ENCODE assay signal across 11 mouse cellular contexts in genomic region chr3:97894695-97895094, GRCm38 (mm10). TPM values are rescaled to one million over a fixed set of nuclear protein-coding genes. Genes with fewer than 3 reads are reported as not detected.
A peak's percentile ranks its signal among the peaks of the same experiment; 100 is the strongest.
DNase-seq lines count a peak whose midpoint lies in the region; ATAC-seq and TF ChIP-seq lines count a peak whose summit lies in the region.
"Had no signal": no experiment of that assay in that cellular context is flagged by ENCODE, and none has a peak within 500 bp of the region (broad histone marks: within the 10 kb centered on the region; RNA-seq: fewer than 3 reads in every experiment).

No protein-coding gene starts in this region.

- no peak overlapping the region for H3K4me3 ChIP-seq in heart, adult 2 months
- H3K4me3 ChIP-seq in heart, embryonic 11.5 days (ENCODE audit: low read depth, low read length) = no peak overlapping the region
- H3K4me3 ChIP-seq: embryonic facial prominence, embryonic 15.5 days; limb, embryonic 15.5 days; stomach, embryonic 15.5 days had no signal

- H3K4me2 ChIP-seq in heart, embryonic 11.5 days = no peak overlapping the region
- H3K4me2 ChIP-seq: embryonic facial prominence, embryonic 15.5 days; limb, embryonic 15.5 days; stomach, embryonic 15.5 days had no signal

- 50% methylated on average over 6 of the region's 6 CpGs for WGBS in heart, adult 2 months
- 41% methylated on average over 6 of the region's 6 CpGs for WGBS in heart, embryonic 11.5 days (ENCODE audit: insufficient replicate concordance)

- no peak for TF ChIP-seq EP300 in heart, adult 2 months (IDR thresholded peaks at IDR 0.05; ENCODE audit: insufficient read depth, low read depth, low read length)

- TF ChIP-seq CTCF in heart, adult 2 months (IDR thresholded peaks at IDR 0.05) = peak; percentile 61

- DNase-seq in heart, adult 2 months = peak in 1 of 2 experiments; percentile 26
- DNase-seq in right cerebral cortex, postnatal 14 days = peak; percentile 15
- DNase-seq in right cerebral cortex, adult 2 months (ENCODE audit: low spot score in 2 of 2) = no peak
- DNase-seq in embryo, embryonic 10.5 days (ENCODE audit: low spot score) = peak; percentile 64
- DNase-seq in yolk sac, embryonic 10.5 days (ENCODE audit: low spot score) = no peak
- DNase-seq in gastrocnemius, adult 18-20 months (ENCODE audit: low spot score) = no peak

- intact Hi-C loops in heart, adult 2 months (cut with DNase I) = no loop called here

- H3K27me3 ChIP-seq in heart, adult 2 months (ENCODE audit: control insufficient read depth, insufficient read depth, low read length) = peaks cover 2% of the 10 kb centered on the region
- peaks cover 9% of the 10 kb centered on the region for H3K27me3 ChIP-seq in heart, embryonic 11.5 days (ENCODE audit: control insufficient read depth, insufficient read depth, low read length)

- H3K9ac ChIP-seq in heart, adult 2 months (ENCODE audit: low read depth, low read length) = no peak overlapping the region
- no peak overlapping the region for H3K9ac ChIP-seq in heart, embryonic 11.5 days (ENCODE audit: low read depth, low read length)
- H3K9ac ChIP-seq: embryonic facial prominence, embryonic 15.5 days; limb, embryonic 15.5 days; stomach, embryonic 15.5 days had no signal

- no peaks in the 10 kb centered on the region for H3K4me1 ChIP-seq in heart, adult 2 months (ENCODE audit: control insufficient read depth, insufficient read depth, low read length)
- no peaks in the 10 kb centered on the region for H3K4me1 ChIP-seq in heart, embryonic 11.5 days (ENCODE audit: control insufficient read depth, insufficient read depth, low read length)
- H3K4me1 ChIP-seq: embryonic facial prominence, embryonic 15.5 days; limb, embryonic 15.5 days; stomach, embryonic 15.5 days had no signal

- no peak for ATAC-seq in heart, embryonic 11.5 days (replicated peaks; ENCODE audit: insufficient number of reproducible peaks, low FRiP score, low TSS enrichment)
- peak; percentile 92 for ATAC-seq in megakaryocyte progenitor cell, adult 5-6 weeks (replicated peaks; ENCODE audit: poor library complexity)

- H3K9me3 ChIP-seq in heart, embryonic 11.5 days (replicated peaks; ENCODE audit: control insufficient read depth, low read length) = no peaks in the 10 kb centered on the region
- H3K9me3 ChIP-seq: embryonic facial prominence, embryonic 15.5 days; limb, embryonic 15.5 days; stomach, embryonic 15.5 days had no signal

- no peaks in the 10 kb centered on the region for H3K79me2 ChIP-seq in heart, adult 2 months (replicated peaks; ENCODE audit: control insufficient read depth, insufficient read depth, low read length)

- no peak overlapping the region for H3K27ac ChIP-seq in heart, adult 2 months
- H3K27ac ChIP-seq in heart, embryonic 11.5 days (ENCODE audit: low read depth, low read length) = no peak overlapping the region
- H3K27ac ChIP-seq: embryonic facial prominence, embryonic 15.5 days; limb, embryonic 15.5 days; stomach, embryonic 15.5 days had no signal

- no peaks in the 10 kb centered on the region for H3K36me3 ChIP-seq in heart, adult 2 months (ENCODE audit: control insufficient read depth, insufficient read depth, low read length)
- no peaks in the 10 kb centered on the region for H3K36me3 ChIP-seq in heart, embryonic 11.5 days (ENCODE audit: control insufficient read depth, insufficient read depth, low read length)
- H3K36me3 ChIP-seq: embryonic facial prominence, embryonic 15.5 days; limb, embryonic 15.5 days; stomach, embryonic 15.5 days had no signal

- TF ChIP-seq POLR2A in heart, adult 2 months (IDR thresholded peaks at IDR 0.05; ENCODE audit: insufficient read depth, low read depth, low read length) = no peak

RNA-seq across cellular contexts. Expression of gene Pde4dip, which starts 6.2 kb away (rescaled TPM):
- total RNA-seq in heart, adult 2 months (2021) = 1,000 to 10,000 TPM; 1,629 to 1,897 TPM
- polyA plus RNA-seq in heart, adult 2 months (2012; rRNA removed) = 1,061 and 1,297 TPM in 2 replicates
- 69.8 and 76.7 TPM in 2 replicates for polyA plus RNA-seq in heart, embryonic 11.5 days (2014; fragmentation: Nextera tagmentation; extraction: Ambion mirVana)
- 4.7 and 4.8 TPM in 2 replicates for total RNA-seq in megakaryocyte progenitor cell, adult 5-6 weeks (2015)
- total RNA-seq in megakaryocyte progenitor cell, adult 5-6 weeks (2017) = 6.7 and 7.8 TPM in 2 replicates
- total RNA-seq in gastrocnemius, adult 18-20 months (2021) = 1,000 to 10,000 TPM; 2,910 to 3,459 TPM

RNA-seq across cellular contexts. Expression of gene Sec22b, which starts 6.3 kb away (rescaled TPM):
- 10 to 100 TPM; 44.9 to 51.8 TPM for total RNA-seq in heart, adult 2 months (2021)
- 17.6 and 36.3 TPM in 2 replicates for polyA plus RNA-seq in heart, adult 2 months (2012; rRNA removed)
- 146 and 151 TPM in 2 replicates for polyA plus RNA-seq in heart, embryonic 11.5 days (2014; fragmentation: Nextera tagmentation; extraction: Ambion mirVana)
- 108 and 136 TPM in 2 replicates for total RNA-seq in megakaryocyte progenitor cell, adult 5-6 weeks (2015)
- 71.6 and 83.0 TPM in 2 replicates for total RNA-seq in megakaryocyte progenitor cell, adult 5-6 weeks (2017)
- total RNA-seq in gastrocnemius, adult 18-20 months (2021) = 10 to 100 TPM; 25.7 to 28.8 TPM

Comparison
In these comparisons a context has a peak if more than half of its experiments do, and no peak if none do; other contexts are left out.
1. DNase-seq: peak in right cerebral cortex, postnatal 14 days (single experiment) and embryo, embryonic 10.5 days (single experiment); none in right cerebral cortex, adult 2 months (0 of 2), yolk sac, embryonic 10.5 days (single experiment) and gastrocnemius, adult 18-20 months (single experiment).
2. RNA of gene Pde4dip, which starts 6.2 kb away (total RNA-seq): 2,910 to 3,459 TPM in gastrocnemius, adult 18-20 months and 1,629 to 1,897 TPM in heart, adult 2 months; 4.7 to 7.8 TPM in megakaryocyte progenitor cell, adult 5-6 weeks; every median in the first group is over 100 times any median in the second.